Mouse (Mus musculus) olfactory bulb, adult 2 months (tissue): ENCODE measurements around the gene Tmtc4.

ENCODE experiments used
- CTCF ChIP-seq: fragments of 200-500 bp; IDR thresholded peaks from 2 replicates; pipeline ENCODE4 v1.5.1; 2012; ENCODE audit warnings: low read depth, mild to moderate bottlenecking, low read length, moderate library complexity; ENCODE audit not compliant: insufficient read depth
- POLR2A ChIP-seq: fragments of 200-500 bp; IDR thresholded peaks from 2 replicates; pipeline ENCODE4 v1.6.1; 2012; ENCODE audit warnings: mild to moderate bottlenecking, low read depth, low read length, moderate library complexity; ENCODE audit not compliant: insufficient read depth

- no peak for TF ChIP-seq CTCF
- TF ChIP-seq POLR2A: no peak
These were observed 108.8 kb downstream of the Tmtc4 start for GRCm38 (mm10) chr14:122875056-122875455.
